Mouse (Mus musculus) E14TG2a.4 (cell line): ENCODE data around the gene Lrrc46.

ENCODE experiments used
- CTCF ChIP-seq: conservative IDR thresholded peaks from 2 replicates; pipeline ENCODE4 v1.5.1; 2014; ENCODE audit warnings: low read length
- POU5F1 ChIP-seq: IDR thresholded peaks from 2 replicates; pipeline ENCODE4 v1.6.1; 2014; ENCODE audit warnings: low read length, borderline replicate concordance

DNA sequence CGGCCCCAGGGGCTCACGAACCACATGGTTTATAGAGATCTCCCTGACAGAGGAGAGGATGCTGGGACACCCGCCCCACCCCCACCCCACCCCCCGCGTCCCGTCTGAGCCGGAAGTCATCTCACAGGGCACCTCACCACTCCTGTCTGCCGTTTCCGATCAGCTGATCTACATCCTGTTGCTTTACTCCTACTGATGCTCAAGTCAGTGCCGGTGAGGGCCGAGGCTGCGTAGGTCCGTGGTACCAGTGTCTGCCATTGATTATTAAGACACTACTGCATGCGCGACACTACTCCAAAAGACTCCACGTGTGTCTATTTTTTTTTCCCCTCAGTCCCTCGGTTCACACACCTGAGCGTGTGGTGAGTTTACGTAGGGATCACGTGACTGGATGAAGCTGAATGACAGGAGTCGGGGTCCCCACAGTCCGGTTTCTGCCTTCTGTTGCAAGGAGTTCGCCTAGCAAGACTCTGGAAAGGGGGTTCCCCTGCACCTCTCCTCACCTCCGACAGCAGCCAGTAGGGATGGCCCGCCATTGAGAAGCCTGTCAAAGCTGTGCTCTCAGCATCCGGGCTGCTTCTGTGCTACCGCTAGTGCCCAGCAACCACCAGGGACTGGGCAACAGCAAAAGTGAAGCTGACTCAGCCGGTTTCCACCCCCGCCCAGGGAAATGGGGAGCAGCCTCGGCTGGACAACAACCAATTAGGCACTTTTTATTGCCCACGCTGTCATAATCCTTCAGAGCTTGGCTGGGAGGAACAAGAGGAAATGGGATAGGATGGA is 53.1 kb downstream of the Lrrc46 start:
- TF ChIP-seq CTCF = no peak
- no peak for TF ChIP-seq POU5F1
